ENCODE assay signal across 7 mouse cellular contexts in the genomic region with DNA sequence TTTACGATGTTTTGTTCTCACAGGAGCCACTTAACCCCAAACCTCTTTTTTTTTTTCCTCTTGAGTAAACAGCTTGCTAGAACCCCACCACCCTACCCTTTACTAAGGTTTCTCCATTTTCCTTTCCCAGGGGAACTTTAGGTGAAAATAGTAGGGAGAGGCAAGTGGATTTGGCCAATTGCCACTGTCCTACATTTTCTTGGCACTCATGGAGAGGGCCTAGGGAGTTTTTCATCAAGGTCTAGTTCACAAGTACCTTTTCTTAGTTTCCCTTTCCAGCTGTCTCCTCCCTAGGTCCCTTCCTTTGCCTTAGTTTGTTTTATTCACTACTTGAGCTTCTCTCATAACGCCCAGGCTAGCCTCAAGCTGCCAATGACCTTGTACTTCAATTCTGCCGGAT. TPM values are rescaled to one million over a fixed set of nuclear protein-coding genes. Genes with fewer than 3 reads are reported as not detected.
DNase-seq lines count a peak whose midpoint lies in the region; ATAC-seq and TF ChIP-seq lines count a peak whose summit lies in the region.

No protein-coding gene starts in this region.

- no peaks in the 10 kb centered on the region for H3K36me3 ChIP-seq in limb, embryonic 11.5 days (ENCODE audit: control insufficient read depth, insufficient read depth, low read length)

- peak overlapping the region; percentile 86 for H3K4me2 ChIP-seq in limb, embryonic 11.5 days (ENCODE audit: low read depth, severe bottlenecking)

- H3K27ac ChIP-seq in embryonic fibroblast, embryonic 13.5 days (ENCODE audit: insufficient read depth, low read length), result no peak overlapping the region
- H3K27ac ChIP-seq in limb, embryonic 11.5 days (replicated peaks; ENCODE audit: low read depth, low read length), result no peak overlapping the region
- peak overlapping the region; percentile 98 for H3K27ac ChIP-seq in olfactory bulb, adult 2 months (ENCODE audit: insufficient read depth, low read depth, low read length)

- no peak for TF ChIP-seq CTCF in lung, adult 2 months (IDR thresholded peaks at IDR 0.05; ENCODE audit: insufficient read depth, low read length)
- TF ChIP-seq CTCF in embryonic fibroblast, embryonic 13.5 days (IDR thresholded peaks at IDR 0.05; ENCODE audit: borderline replicate concordance, insufficient read depth, low read length), result no peak
- no peak for TF ChIP-seq CTCF in olfactory bulb, adult 2 months (IDR thresholded peaks at IDR 0.05; ENCODE audit: insufficient read depth, low read depth, low read length)

- H3K4me3 ChIP-seq in lung, adult 2 months (replicated peaks; ENCODE audit: extremely low read depth, low read depth, low read length), result peak overlapping the region; percentile 73
- H3K4me3 ChIP-seq in embryonic fibroblast, embryonic 13.5 days (ENCODE audit: insufficient read depth, low read length), result peak overlapping the region; percentile 56
- H3K4me3 ChIP-seq in limb, embryonic 11.5 days (ENCODE audit: low read depth, low read length), result peak overlapping the region; percentile 90
- peak overlapping the region; percentile 96 for H3K4me3 ChIP-seq in olfactory bulb, adult 2 months (ENCODE audit: insufficient read depth, low read depth, low read length)

- ATAC-seq in limb, embryonic 11.5 days (ENCODE audit: insufficient number of reproducible peaks, low FRiP score, low TSS enrichment, low read depth), result no peak

- no peaks in the 10 kb centered on the region for H3K9me3 ChIP-seq in limb, embryonic 11.5 days (ENCODE audit: control insufficient read depth, low read length)

- no peak for DNase-seq in lung, adult 2 months
- DNase-seq in lung, postnatal 4 days, result no peak
- DNase-seq in limb, embryonic 11.5 days (ENCODE audit: low spot score), result no peak
- DNase-seq in T-cell, adult 2 months (ENCODE audit: low spot score), result no peak
- no peak for DNase-seq in embryo, embryonic 11 days

- TF ChIP-seq POLR2A in lung, adult 2 months (IDR thresholded peaks at IDR 0.05; ENCODE audit: borderline replicate concordance, extremely low read depth, low read depth, low read length), result no peak
- no peak for TF ChIP-seq POLR2A in embryonic fibroblast, embryonic 13.5 days (IDR thresholded peaks at IDR 0.05; ENCODE audit: low read depth, low read length)
- no peak for TF ChIP-seq POLR2A in olfactory bulb, adult 2 months (IDR thresholded peaks at IDR 0.05; ENCODE audit: insufficient read depth, low read depth, low read length)

- WGBS in lung, adult 2 months, result 31% methylated on average over 3 of the region's 3 CpGs
- 42% methylated on average over 3 of the region's 3 CpGs for WGBS in limb, embryonic 11.5 days
- WGBS in olfactory bulb, adult 2 months, result 12% methylated on average over 3 of the region's 3 CpGs

- no peaks in the 10 kb centered on the region for H3K27me3 ChIP-seq in limb, embryonic 11.5 days (ENCODE audit: control insufficient read depth, insufficient read depth, low read length)

- peaks cover 3% of the 10 kb centered on the region; the same call in 1 of the 2 replicates for H3K4me1 ChIP-seq in lung, adult 2 months (ENCODE audit: control insufficient read depth, insufficient read depth, low read length)
- H3K4me1 ChIP-seq in embryonic fibroblast, embryonic 13.5 days (ENCODE audit: control insufficient read depth, insufficient read depth, low read length), result peaks cover 7% of the 10 kb centered on the region
- H3K4me1 ChIP-seq in limb, embryonic 11.5 days (ENCODE audit: control insufficient read depth, insufficient read depth, low read length), result peaks cover 14% of the 10 kb centered on the region
- peaks cover 10% of the 10 kb centered on the region for H3K4me1 ChIP-seq in olfactory bulb, adult 2 months (ENCODE audit: control insufficient read depth, insufficient read depth, low read length)

- H3K9ac ChIP-seq in limb, embryonic 11.5 days (ENCODE audit: low read length), result no peak overlapping the region

RNA-seq across cellular contexts. Expression of a gene that starts 0.7 kb away (rescaled TPM):
- polyA plus RNA-seq in lung, adult 2 months (2012; rRNA removed), result 5.9 and 7.2 TPM in 2 replicates
- polyA plus RNA-seq in embryonic fibroblast, embryonic 13.5 days (2011; ENCODE audit: insufficient read length, low read depth, missing spikeins), result 8.8 and 10.1 TPM in 2 replicates
- polyA plus RNA-seq in limb, embryonic 11.5 days (2014; fragmentation: Nextera tagmentation; extraction: Ambion mirVana), result 21.4 and 23.1 TPM in 2 replicates
- polyA plus RNA-seq in olfactory bulb, adult 2 months (2012; ENCODE audit: insufficient read depth, insufficient read length, low replicate concordance, missing spikeins), result not detected in 2 replicates

RNA-seq across cellular contexts. Expression of a gene that starts 45.8 kb away (rescaled TPM):
- polyA plus RNA-seq in lung, adult 2 months (2012; rRNA removed), result 4.9 and 5.6 TPM in 2 replicates
- polyA plus RNA-seq in embryonic fibroblast, embryonic 13.5 days (2011; ENCODE audit: insufficient read length, low read depth, missing spikeins), result 13.6 and 18.5 TPM in 2 replicates
- polyA plus RNA-seq in limb, embryonic 11.5 days (2014; fragmentation: Nextera tagmentation; extraction: Ambion mirVana), result 5.7 and 7.1 TPM in 2 replicates
- polyA plus RNA-seq in olfactory bulb, adult 2 months (2012; ENCODE audit: insufficient read depth, insufficient read length, low replicate concordance, missing spikeins), result not detected in 2 replicates
